Mouse (Mus musculus): ENCODE results near the gene Ak1. TPM values are rescaled to one million over a fixed set of nuclear protein-coding genes. Genes with fewer than 3 reads are reported as not detected.

Ak1 gene
- total and polyA plus RNA-seq, 2 experiments from 2014 or later = 572 to 721 TPM

DNA sequence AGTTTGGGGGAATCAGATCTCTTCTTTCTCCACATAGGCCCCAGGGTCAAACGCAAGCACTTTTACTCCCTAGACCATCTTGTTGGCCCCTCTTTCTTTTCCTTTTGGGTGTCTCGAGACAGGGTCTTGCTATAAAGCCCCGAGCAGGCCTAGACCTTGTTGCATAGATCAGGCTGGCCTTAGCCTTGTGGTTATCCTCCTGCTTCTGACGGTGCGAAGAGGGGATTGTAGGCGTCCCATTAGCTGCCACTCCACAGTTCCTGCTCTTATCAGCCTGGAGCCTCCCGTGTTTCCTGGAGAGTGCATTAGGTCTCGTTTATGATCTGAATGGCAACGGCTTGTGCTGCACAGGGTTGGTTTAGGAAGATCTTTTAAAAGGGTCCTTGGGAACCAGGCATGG, 22.5 kb downstream of the Ak1 start:
- ATAC-seq (ENCODE audit: insufficient read depth, low read depth) (no peak), DNase-seq (ENCODE audit: low spot score) (no peak)
- Histone ChIP-seq H3K27ac (ENCODE audit: low read depth) (peak overlapping the region; percentile 71; the same call in 1 of the 2 replicates), H3K36me3 (replicated peaks; ENCODE audit: control insufficient read depth, insufficient read depth, low read length) (no peaks in the 10 kb centered on the region), H3K4me3 (ENCODE audit: low read depth, low read length) (no peak overlapping the region), H3K9ac (replicated peaks; ENCODE audit: low read depth, low read length) (no peak overlapping the region), H3K4me1 (ENCODE audit: control insufficient read depth, insufficient read depth) (peaks cover 34% of the 10 kb centered on the region), H3K4me2 (ENCODE audit: low read depth, low read length) (no peak overlapping the region), H3K9me3 (replicated peaks; ENCODE audit: control insufficient read depth, low read length) (no peaks in the 10 kb centered on the region), H3K27me3 (ENCODE audit: control insufficient read depth, insufficient read depth, low read length) (no peaks in the 10 kb centered on the region)
- TF ChIP-seq EP300 (IDR thresholded peaks at IDR 0.05; ENCODE audit: low read depth) (no peak), CTCF (IDR thresholded peaks at IDR 0.05; ENCODE audit: low read depth) (no peak)
- WGBS = 47% methylated on average over 9 of the region's 9 CpGs

GRCm38 (mm10) chr2:32644799-32645475, 23.4 kb downstream of the Ak1 start:
- H3K27ac ChIP-seq (ENCODE audit: low read depth) = peak overlapping the region; percentile 71; the same call in 1 of the 2 replicates
- no peak for DNase-seq (ENCODE audit: low spot score)
- H3K4me1 ChIP-seq (ENCODE audit: control insufficient read depth, insufficient read depth) = peaks cover 34% of the 10 kb centered on the region
- no peak overlapping the region for H3K9ac ChIP-seq (replicated peaks; ENCODE audit: low read depth, low read length)
- no peak overlapping the region for H3K4me3 ChIP-seq (ENCODE audit: low read depth, low read length)
- H3K9me3 ChIP-seq (replicated peaks; ENCODE audit: control insufficient read depth, low read length) = no peaks in the 10 kb centered on the region
- no peaks in the 10 kb centered on the region for H3K27me3 ChIP-seq (ENCODE audit: control insufficient read depth, insufficient read depth, low read length)
- no peak overlapping the region for H3K4me2 ChIP-seq (ENCODE audit: low read depth, low read length)
- no peak for TF ChIP-seq CTCF (IDR thresholded peaks at IDR 0.05; ENCODE audit: low read depth)
- no peak for TF ChIP-seq EP300 (IDR thresholded peaks at IDR 0.05; ENCODE audit: low read depth)
- no peak for ATAC-seq (ENCODE audit: insufficient read depth, low read depth)
- 82% methylated on average over 8 of the region's 8 CpGs for WGBS
- no peaks in the 10 kb centered on the region for H3K36me3 ChIP-seq (replicated peaks; ENCODE audit: control insufficient read depth, insufficient read depth, low read length)

DNA sequence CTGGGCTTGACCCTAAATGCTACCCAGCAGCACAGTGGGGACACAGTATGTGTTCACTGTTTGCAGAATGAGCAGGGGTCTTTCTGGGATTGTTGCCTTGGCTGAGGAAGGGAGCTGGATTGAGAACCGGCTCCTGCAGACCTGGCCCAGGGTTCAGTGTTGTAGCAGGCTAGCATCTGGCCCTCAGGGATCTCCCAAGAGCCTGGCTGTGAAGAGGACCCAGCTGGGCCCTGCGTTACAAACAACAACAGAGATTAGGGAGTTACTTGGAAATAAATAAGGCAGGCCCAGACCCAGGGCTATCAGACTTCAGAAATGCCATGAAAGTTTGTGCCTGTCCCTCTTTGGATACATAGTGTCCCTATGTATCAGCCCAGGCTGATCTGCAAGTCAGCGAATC, 24.1 kb downstream of the Ak1 start:
- ATAC-seq (ENCODE audit: insufficient read depth, low read depth) = no peak
- peaks cover 31% of the 10 kb centered on the region for H3K4me1 ChIP-seq (ENCODE audit: control insufficient read depth, insufficient read depth)

GRCm38 (mm10) chr2:32646379-32647056, 25.0 kb downstream of the Ak1 start, which contains the start of gene Eng:
Eng (plus strand) TSS chr2:32646595.
- Histone ChIP-seq H3K4me2 (ENCODE audit: low read depth, low read length) (peak within 1 kb of the TSS; percentile 54), H3K27me3 (ENCODE audit: control insufficient read depth, insufficient read depth, low read length) (no peaks in the 10 kb centered on the region), H3K36me3 (replicated peaks; ENCODE audit: control insufficient read depth, insufficient read depth, low read length) (peaks cover 8% of the 10 kb centered on the region; the same call in 1 of the 2 replicates), H3K4me1 (ENCODE audit: control insufficient read depth, insufficient read depth) (peaks cover 28% of the 10 kb centered on the region), H3K9ac (replicated peaks; ENCODE audit: low read depth, low read length) (peak within 1 kb of the TSS; percentile 82), H3K9me3 (replicated peaks; ENCODE audit: control insufficient read depth, low read length) (no peaks in the 10 kb centered on the region), H3K27ac (ENCODE audit: low read depth) (peak within 1 kb of the TSS; percentile 95), H3K4me3 (ENCODE audit: low read depth, low read length) (peak within 1 kb of the TSS; percentile 62)
- peak; percentile 56 for DNase-seq (ENCODE audit: low spot score)
- no peak for TF ChIP-seq CTCF (IDR thresholded peaks at IDR 0.05; ENCODE audit: low read depth)
- TF ChIP-seq EP300 (IDR thresholded peaks at IDR 0.05; ENCODE audit: low read depth) = no peak
- WGBS = 42% methylated on average over 31 of the region's 31 CpGs
- ATAC-seq (ENCODE audit: insufficient read depth, low read depth) = peak; percentile 69

More for the DNA sequence above, 24.1 kb downstream of the Ak1 start:
- no peaks in the 10 kb centered on the region for H3K27me3 ChIP-seq (ENCODE audit: control insufficient read depth, insufficient read depth, low read length)
- 0 out of 2 replicates have a peak, but pooled peaks cover 2% of the 10 kb centered on the region for H3K36me3 ChIP-seq (replicated peaks; ENCODE audit: control insufficient read depth, insufficient read depth, low read length)
- WGBS = 53% methylated on average over 3 of the region's 3 CpGs
- H3K4me2 ChIP-seq (ENCODE audit: low read depth, low read length) = no peak overlapping the region
- H3K9me3 ChIP-seq (replicated peaks; ENCODE audit: control insufficient read depth, low read length) = no peaks in the 10 kb centered on the region
- no peak overlapping the region for H3K4me3 ChIP-seq (ENCODE audit: low read depth, low read length)
- peak overlapping the region; percentile 95 for H3K27ac ChIP-seq (ENCODE audit: low read depth)
- TF ChIP-seq CTCF (IDR thresholded peaks at IDR 0.05; ENCODE audit: low read depth) (no peak), EP300 (IDR thresholded peaks at IDR 0.05; ENCODE audit: low read depth) (no peak)
- no peak for DNase-seq (ENCODE audit: low spot score)
- no peak overlapping the region for H3K9ac ChIP-seq (replicated peaks; ENCODE audit: low read depth, low read length)

DNA sequence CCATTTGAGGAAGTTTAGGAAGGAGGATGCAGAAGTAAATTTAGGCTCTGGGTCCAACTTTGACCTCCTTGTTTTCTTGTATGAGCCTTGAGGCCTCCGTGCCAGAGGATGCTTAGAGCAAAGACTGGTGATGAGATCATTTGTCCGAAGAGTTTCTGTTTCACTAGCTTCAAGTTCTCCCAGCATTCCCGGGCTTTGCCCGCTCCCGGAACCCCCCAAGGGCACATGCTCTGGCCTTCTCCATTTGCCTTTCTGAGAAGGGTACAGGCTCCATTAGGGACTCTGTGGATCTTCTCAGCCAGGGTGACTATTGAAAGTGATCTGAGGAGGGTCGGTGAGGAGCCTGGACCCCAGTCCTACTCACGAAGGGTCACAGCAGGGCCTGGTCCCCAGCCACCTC, 25.8 kb downstream of the Ak1 start:
- Histone ChIP-seq H3K9ac (replicated peaks; ENCODE audit: low read depth, low read length) (peak overlapping the region; percentile 82), H3K9me3 (replicated peaks; ENCODE audit: control insufficient read depth, low read length) (no peaks in the 10 kb centered on the region), H3K4me2 (ENCODE audit: low read depth, low read length) (peak overlapping the region; percentile 54), H3K4me1 (ENCODE audit: control insufficient read depth, insufficient read depth) (peaks cover 21% of the 10 kb centered on the region), H3K27ac (ENCODE audit: low read depth) (peak overlapping the region; percentile 95), H3K27me3 (ENCODE audit: control insufficient read depth, insufficient read depth, low read length) (no peaks in the 10 kb centered on the region), H3K4me3 (ENCODE audit: low read depth, low read length) (peak overlapping the region; percentile 62), H3K36me3 (replicated peaks; ENCODE audit: control insufficient read depth, insufficient read depth, low read length) (peaks cover 9% of the 10 kb centered on the region; the same call in 1 of the 2 replicates)
- DNase-seq (ENCODE audit: low spot score) = no peak
- ATAC-seq (ENCODE audit: insufficient read depth, low read depth) = no peak
- TF ChIP-seq CTCF (IDR thresholded peaks at IDR 0.05; ENCODE audit: low read depth) (no peak), EP300 (IDR thresholded peaks at IDR 0.05; ENCODE audit: low read depth) (no peak)
- WGBS = 48% methylated on average over 7 of the region's 7 CpGs

All from heart, postnatal 0 days (tissue).